Mouse (Mus musculus) liver, embryonic 14.5 days (tissue): ENCODE measurements around the gene Mllt3. TPM values are rescaled to one million over a fixed set of nuclear protein-coding genes. Genes with fewer than 3 reads are reported as not detected.

Source experiments
- ATAC-seq: fragments of 200-750 bp; cut with Nextera tagmentation; 2 replicates; pipeline ENCODE4 v1.8.0; 2017; ENCODE audit warnings: moderate number of reproducible peaks, mild to moderate bottlenecking, moderate library complexity; ENCODE audit not compliant: insufficient read depth
- DNase-seq, 3 experiments: peaks; one replicate each; pipeline ENCODE4 v3.0.0-alpha.2; 2012 to 2013; ENCODE audit warnings: low read depth in 3 of 3, low spot score in 3 of 3
- H3K27ac ChIP-seq: fragments of 300-500 bp; sonication (generic); 2 replicates; pipeline ENCODE4 v1.5.1; 2014; ENCODE audit warnings: moderate library complexity, mild to moderate bottlenecking, control low read depth, inconsistent platforms
- H3K27me3 ChIP-seq: fragments of 300-500 bp; sonication (generic); 2 replicates; pipeline ENCODE4 v1.6.1; 2014; ENCODE audit warnings: mild to moderate bottlenecking, low read length, moderate library complexity; ENCODE audit not compliant: control insufficient read depth, insufficient read depth
- H3K36me3 ChIP-seq: fragments of 300-500 bp; sonication (generic); replicated peaks from 2 replicates; pipeline ENCODE4 v1.6.1; 2014; ENCODE audit warnings: low read depth; ENCODE audit not compliant: control insufficient read depth, insufficient read depth
- H3K4me1 ChIP-seq, 2 experiments: fragments of 200-500 bp in 1 of 2; fragments of 300-500 bp in 1 of 2; sonication (generic) in 1 of 2; replicated peaks; 2 replicates each; pipeline ENCODE4 v1.6.1; 2012 to 2014; ENCODE audit warnings: antibody characterized with exemption in 1 of 2, inconsistent platforms in 1 of 2, low read length in 1 of 2; ENCODE audit not compliant: control insufficient read depth in 2 of 2, insufficient read depth in 2 of 2
- H3K4me2 ChIP-seq: fragments of 300-500 bp; sonication (generic); 2 replicates; pipeline ENCODE4 v1.6.1; 2014; ENCODE audit warnings: low read depth, mild to moderate bottlenecking, control low read depth, moderate library complexity
- H3K4me3 ChIP-seq, 2 experiments: fragments of 200-500 bp in 1 of 2; fragments of 300-500 bp in 1 of 2; sonication (generic) in 1 of 2; 2 replicates each; pipeline ENCODE4 v1.5.1; 2012 to 2014; ENCODE audit warnings: low read depth in 2 of 2, low read length in 2 of 2, mild to moderate bottlenecking in 2 of 2, control low read depth in 1 of 2, inconsistent platforms in 1 of 2, moderate library complexity in 1 of 2; ENCODE audit not compliant: insufficient read depth in 1 of 2
- H3K9ac ChIP-seq: fragments of 300-500 bp; sonication (generic); replicated peaks from 2 replicates; pipeline ENCODE4 v1.6.1; 2014; ENCODE audit warnings: mild to moderate bottlenecking, control low read depth, moderate library complexity
- H3K9me3 ChIP-seq: fragments of 300-500 bp; sonication (generic); 2 replicates; pipeline ENCODE4 v1.6.1; 2016; ENCODE audit warnings: low read length, mixed read lengths; ENCODE audit not compliant: control insufficient read depth
- CTCF ChIP-seq: IDR thresholded peaks from 2 replicates; pipeline ENCODE4 v1.5.1; 2016; ENCODE audit warnings: antibody characterized with exemption, low read depth, control low read depth
- EP300 ChIP-seq: IDR thresholded peaks from 2 replicates; pipeline ENCODE4 v1.6.1; 2016; ENCODE audit warnings: antibody characterized with exemption, low read depth
- WGBS: fragments of 180-500 bp; shearing (Covaris S2); extraction: QIAGEN DNeasy Blood & Tissue Kit; methylation state at CpG from one replicate; pipeline ENCODE4 v1.1.7; 2014; ENCODE audit not compliant: insufficient replicate concordance; 5-methylcytosine and 5-hydroxymethylcytosine counted together
- polyA plus RNA-seq, 2 experiments: library from polyadenylated mRNA; depleted of rRNA in 1 of 2; stranded (reverse) in 1 of 2; unstranded in 1 of 2; fragments of >200 nt; fragmentation: Nextera tagmentation in 1 of 2; extraction: Ambion mirVana in 1 of 2; gene quantifications; 2 replicates each; pipeline versions ENCODE4 v1.2.1 to v1.2.3; 2012 to 2014

The Mllt3 gene
- polyA plus RNA-seq, 2 experiments = 52.8 to 87.7 TPM

- Histone ChIP-seq H3K4me1 (peaks cover 12 to 14% of the 10 kb centered on the region in 2 experiments), H3K27ac (no peak overlapping the region)
- no peak for ATAC-seq
These were observed 237.9 kb downstream of the Mllt3 start for GRCm38 (mm10) chr4:87795261-87795660.

GRCm38 (mm10) chr4:87794216-87794615 is 238.9 kb downstream of the Mllt3 start:
- TF ChIP-seq EP300 (no peak), CTCF (no peak)

More at GRCm38 (mm10) chr4:87795261-87795660, 237.9 kb downstream of the Mllt3 start:
- Histone ChIP-seq H3K9me3 (no peaks in the 10 kb centered on the region), H3K4me2 (no peak overlapping the region), H3K4me3 (no peak overlapping the region), H3K9ac (no peak overlapping the region), H3K27me3 (no peaks in the 10 kb centered on the region), H3K36me3 (peaks cover 29% of the 10 kb centered on the region)
- whole genome bisulfite sequencing = 86% methylated on average over 4 of the region's 4 CpGs
- TF ChIP-seq EP300 = no peak
- no peak for TF ChIP-seq CTCF
- DNase-seq = no peak

DNA sequence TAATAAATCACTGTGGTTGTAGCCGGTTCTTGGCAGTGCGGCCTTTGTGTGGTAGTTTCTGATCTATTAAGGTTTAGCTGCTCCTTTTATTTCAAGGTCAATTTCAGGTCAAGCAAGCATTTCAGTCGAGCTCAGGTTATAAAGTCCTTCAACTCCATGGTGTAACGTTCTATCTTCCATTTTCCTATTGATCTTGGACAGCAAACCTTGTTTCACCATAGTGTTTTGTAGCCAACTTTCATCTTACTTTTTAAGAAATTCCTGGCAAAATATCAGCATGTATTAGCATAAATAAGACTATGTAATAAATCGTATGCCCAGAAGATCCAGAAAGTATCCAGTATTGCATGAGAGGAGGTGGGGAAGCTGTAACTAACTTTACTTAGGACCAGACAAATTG is 240.7 kb downstream of the Mllt3 start:
- no peak overlapping the region for H3K27ac ChIP-seq
- ATAC-seq (no peak), DNase-seq (no peak)
- no peaks in the 10 kb centered on the region for H3K27me3 ChIP-seq
- H3K36me3 ChIP-seq = peaks cover 50% of the 10 kb centered on the region
- H3K4me3 ChIP-seq = no peak overlapping the region
- no peak overlapping the region for H3K4me2 ChIP-seq
- TF ChIP-seq EP300 (no peak), CTCF (no peak)
- no peak overlapping the region for H3K9ac ChIP-seq
- no peaks in the 10 kb centered on the region for H3K9me3 ChIP-seq
- 78% methylated on average over 5 of the region's 5 CpGs for WGBS
- no peaks in the 10 kb centered on the region; a peak in 1 of 4 replicates for H3K4me1 ChIP-seq

More at GRCm38 (mm10) chr4:87794216-87794615, 238.9 kb downstream of the Mllt3 start:
- no peak for ATAC-seq
- Histone ChIP-seq H3K9me3 (no peaks in the 10 kb centered on the region), H3K4me3 (no peak overlapping the region), H3K27ac (no peak overlapping the region), H3K4me1 (peaks cover 3 to 4% of the 10 kb centered on the region in 2 experiments; a peak in 3 of 4 replicates), H3K9ac (no peak overlapping the region), H3K36me3 (peaks cover 39% of the 10 kb centered on the region), H3K27me3 (no peaks in the 10 kb centered on the region), H3K4me2 (no peak overlapping the region)
- no peak for DNase-seq
- WGBS = 78% methylated on average over 3 of the region's 3 CpGs

DNA sequence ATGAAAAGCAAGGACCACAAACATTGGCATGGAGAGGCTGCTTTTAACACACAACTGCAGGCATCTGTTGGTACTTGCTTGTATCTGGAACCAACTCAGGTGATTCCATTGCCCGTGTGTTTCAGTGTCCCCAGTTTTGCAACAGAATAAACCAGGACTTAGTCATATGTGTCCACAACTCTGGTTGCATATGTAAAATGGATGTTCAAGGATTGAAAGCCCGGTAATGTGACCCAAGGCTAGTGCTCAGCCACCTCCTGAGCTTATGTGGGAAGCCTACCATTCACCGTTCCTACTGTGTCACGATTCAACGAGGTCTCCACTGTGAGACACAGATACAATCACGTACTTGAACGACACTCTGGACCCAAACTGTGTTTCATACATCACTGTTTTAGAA is 243.7 kb downstream of the Mllt3 start:
- TF ChIP-seq CTCF (no peak), EP300 (no peak)
- Histone ChIP-seq H3K27me3 (no peaks in the 10 kb centered on the region), H3K9me3 (no peaks in the 10 kb centered on the region), H3K27ac (no peak overlapping the region), H3K4me2 (no peak overlapping the region), H3K4me3 (no peak overlapping the region), H3K4me1 (no peaks in the 10 kb centered on the region; a peak in 1 of 4 replicates), H3K9ac (no peak overlapping the region), H3K36me3 (peaks cover 73% of the 10 kb centered on the region)
- WGBS = 84% methylated on average over 7 of the region's 7 CpGs
- no peak for ATAC-seq
- no peak for DNase-seq

DNA sequence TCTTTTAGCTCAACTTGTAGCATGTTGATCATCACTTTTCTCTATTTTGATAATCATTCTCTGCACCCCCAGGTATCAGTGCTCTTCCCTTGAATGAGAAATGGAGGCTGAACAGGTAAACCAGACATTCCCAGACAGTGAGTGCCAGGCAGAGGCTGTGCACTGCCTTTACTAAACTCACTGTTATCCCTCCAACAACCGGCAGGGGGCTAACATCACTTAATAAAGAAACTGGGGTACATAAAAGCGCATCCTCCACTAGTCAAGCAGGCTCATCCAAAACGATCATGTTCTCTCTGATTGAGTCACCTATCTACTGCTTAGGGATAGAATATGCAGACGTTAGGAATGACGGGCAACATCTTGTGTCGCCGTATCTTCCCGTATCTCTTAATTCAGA is 244.5 kb downstream of the Mllt3 start:
- Histone ChIP-seq H3K9ac (no peak overlapping the region), H3K4me1 (no peaks in the 10 kb centered on the region), H3K36me3 (peaks cover 77% of the 10 kb centered on the region), H3K27ac (no peak overlapping the region), H3K4me2 (no peak overlapping the region), H3K9me3 (no peaks in the 10 kb centered on the region), H3K27me3 (no peaks in the 10 kb centered on the region), H3K4me3 (no peak overlapping the region)
- 65% methylated on average over 8 of the region's 8 CpGs for WGBS
- DNase-seq = peak in 2 of 3 experiments; percentile 30 to 52
- ATAC-seq = no peak
- TF ChIP-seq EP300 = no peak
- peak; percentile 78 for TF ChIP-seq CTCF
